Mouse (Mus musculus): Measurements from ENCODE around the gene Zfp207.

DNA sequence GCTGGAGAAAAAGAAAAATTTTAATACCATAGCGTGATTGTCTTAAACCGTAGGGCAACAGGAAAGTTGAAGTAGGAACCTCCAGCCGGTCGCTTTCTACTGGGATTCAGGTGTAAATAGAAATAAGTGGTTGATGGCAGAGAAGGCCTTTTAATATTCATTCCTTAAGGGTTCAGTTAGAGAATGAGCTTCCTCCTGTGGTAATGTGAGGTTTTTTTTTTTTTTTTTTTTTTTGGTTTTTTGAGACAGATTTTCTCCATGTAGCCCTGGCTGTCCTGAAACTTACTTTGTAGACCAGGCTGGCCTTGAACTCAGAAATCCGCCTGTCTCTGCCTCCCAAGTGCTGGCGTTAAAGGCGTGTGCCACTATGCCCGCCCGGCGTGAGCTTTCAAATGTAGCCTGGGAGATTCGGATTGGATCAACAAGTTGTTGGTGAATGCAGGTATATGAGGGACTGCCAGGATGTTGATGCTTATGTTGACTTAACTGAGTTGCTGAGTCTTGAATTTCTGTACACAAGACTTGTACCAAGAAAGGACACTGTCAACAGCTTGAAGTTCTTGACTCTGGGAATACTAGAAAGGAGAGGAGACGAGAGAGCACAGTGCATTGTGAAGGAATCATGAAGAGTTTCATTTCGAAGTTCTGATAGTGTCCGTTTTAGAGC, 46.6 kb downstream of the Zfp207 start:
- no peak for TF ChIP-seq CTCF (IDR thresholded peaks at IDR 0.05; ENCODE audit: low read depth, low read length)
- no peak for TF ChIP-seq POLR2A (IDR thresholded peaks at IDR 0.05; ENCODE audit: insufficient read depth, low read length)
